Mouse (Mus musculus) ovary, postnatal 36 days (tissue): ENCODE measurements around the gene Magea6.
"Not testable (repeated sequence)": the region's sequence is repeated elsewhere in the genome, so short reads cannot be mapped to it uniquely, and the experiment has no call there.

ENCODE experiments used
- DNase-seq: peaks from one replicate; pipeline ENCODE4 v3.0.0; 2022; ENCODE audit warnings: low spot score, mixed read lengths

Magea6 gene

DNA sequence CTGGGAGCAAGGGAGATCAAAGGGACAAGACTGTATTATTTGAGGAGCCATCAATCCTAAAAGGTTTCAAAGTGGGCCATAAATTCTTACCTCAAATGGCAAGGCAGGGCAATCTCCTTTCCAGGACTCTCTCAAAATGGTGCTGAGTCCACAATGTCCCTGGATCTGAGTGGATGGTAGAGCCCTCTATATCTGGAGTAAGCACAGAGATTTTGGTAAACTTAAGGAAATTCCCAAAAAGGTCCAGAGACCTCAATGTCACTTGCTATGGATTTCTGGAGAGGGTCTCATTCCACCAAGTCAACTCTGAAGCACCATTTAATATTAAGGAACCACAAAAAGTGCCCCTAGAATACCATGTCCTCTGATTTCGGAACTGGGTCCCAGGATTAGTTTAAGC lies at the start of gene Magea6:
Magea6 (minus strand) TSS at position 101 of the 400 bp plus-strand sequence.
- DNase-seq = not testable (repeated sequence)

DNA sequence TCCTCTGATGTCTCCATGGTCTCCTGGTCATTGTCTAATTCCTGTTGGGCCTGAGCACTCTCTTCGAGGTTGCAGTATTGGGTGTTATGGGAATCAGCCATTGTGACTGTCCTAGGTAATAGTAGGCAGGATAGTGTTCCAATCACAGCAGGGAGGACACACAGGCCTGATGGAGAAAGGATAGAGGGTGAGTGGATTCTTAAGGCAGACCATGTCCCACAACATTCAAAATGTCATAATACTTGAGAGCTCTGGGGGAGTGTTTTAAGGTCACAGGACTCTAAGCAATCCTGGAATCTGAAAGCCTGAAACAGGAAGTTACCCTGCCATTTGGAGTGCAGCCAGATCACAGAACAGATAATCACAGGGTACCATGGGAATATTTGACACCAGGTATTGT lies 13.6 kb upstream of the Magea6 start, which contains the start of gene Magea3:
Magea3 (minus strand) TSS at position 101 of the 400 bp plus-strand sequence.
- DNase-seq = not testable (repeated sequence)

DNA sequence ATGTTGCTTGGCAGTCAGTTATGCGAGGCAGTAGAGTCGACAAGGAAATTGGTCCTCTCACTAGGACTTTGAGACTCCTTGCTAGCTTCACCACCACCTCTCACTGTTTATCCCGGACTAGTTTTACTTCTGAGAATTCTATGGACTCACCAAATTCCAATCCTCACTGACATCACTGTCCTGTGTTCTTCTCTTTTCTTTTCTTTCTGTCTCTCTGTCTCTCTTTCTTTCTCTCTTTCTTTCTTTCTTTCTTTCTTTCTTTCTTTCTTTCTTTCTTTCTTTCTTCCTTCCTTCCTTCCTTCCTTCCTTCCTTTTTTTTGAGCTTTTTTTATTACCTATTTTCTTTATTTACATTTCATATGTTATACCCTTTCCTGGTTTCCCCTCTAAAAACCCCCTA lies 45.6 kb downstream of the Magea6 start, which contains the start of gene Cldn34b1:
Cldn34b1 (minus strand) TSS at position 101 of the 400 bp plus-strand sequence.
- DNase-seq = not testable (repeated sequence)
